ENCODE assay signal across 9 mouse cellular contexts in the genomic region with DNA sequence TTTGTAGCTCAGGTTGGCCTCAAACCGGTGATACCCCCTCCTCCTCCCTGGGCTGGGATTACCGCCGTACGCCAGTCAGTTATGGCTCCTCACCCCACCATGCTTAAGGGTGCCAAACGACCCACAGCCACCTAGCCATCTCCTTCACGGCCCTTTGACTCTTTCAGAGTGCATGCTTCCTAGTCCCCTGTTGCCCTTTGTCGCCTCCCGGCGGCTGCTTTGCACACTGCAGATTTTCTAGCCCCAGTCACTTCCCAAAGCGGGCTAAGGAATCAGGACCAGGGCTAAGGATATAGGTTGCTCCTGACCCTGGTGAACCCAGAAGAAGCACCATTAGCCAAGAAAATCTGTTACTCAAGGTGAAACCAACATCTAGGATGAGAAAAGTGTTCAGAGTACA. TPM values are rescaled to one million over a fixed set of nuclear protein-coding genes. Genes with fewer than 3 reads are reported as not detected.
A peak's percentile ranks its signal among the peaks of the same experiment; 100 is the strongest.
DNase-seq lines count a peak whose midpoint lies in the region; ATAC-seq and TF ChIP-seq lines count a peak whose summit lies in the region.
"Had no signal": no experiment of that assay in that cellular context is flagged by ENCODE, and none has a peak within 500 bp of the region (broad histone marks: within the 10 kb centered on the region; RNA-seq: fewer than 3 reads in every experiment).

No protein-coding gene starts in this region.

- no peaks in the 10 kb centered on the region for H3K27me3 ChIP-seq in heart, embryonic 10.5 days (ENCODE audit: insufficient read depth, poor library complexity, severe bottlenecking)
- no peaks in the 10 kb centered on the region for H3K27me3 ChIP-seq in embryonic facial prominence, embryonic 11.5 days (ENCODE audit: control insufficient read depth, insufficient read depth, low read length)
- no peaks in the 10 kb centered on the region for H3K27me3 ChIP-seq in midbrain, postnatal 0 days (ENCODE audit: insufficient read depth, low read length)
- H3K27me3 ChIP-seq: lung, embryonic 15.5 days had no signal

- no peaks in the 10 kb centered on the region for H3K9me3 ChIP-seq in heart, embryonic 10.5 days
- no peaks in the 10 kb centered on the region for H3K9me3 ChIP-seq in embryonic facial prominence, embryonic 11.5 days (replicated peaks; ENCODE audit: control insufficient read depth, low read length)
- no peaks in the 10 kb centered on the region for H3K9me3 ChIP-seq in midbrain, postnatal 0 days (ENCODE audit: low read length)
- H3K9me3 ChIP-seq: lung, embryonic 15.5 days had no signal

- no peak overlapping the region for H3K4me3 ChIP-seq in heart, embryonic 10.5 days
- H3K4me3 ChIP-seq in embryonic facial prominence, embryonic 11.5 days (ENCODE audit: low read depth, low read length) = no peak overlapping the region
- H3K4me3 ChIP-seq in midbrain, postnatal 0 days (ENCODE audit: low read depth, low read length) = no peak overlapping the region
- H3K4me3 ChIP-seq: lung, embryonic 15.5 days had no signal

- 41% methylated on average over 10 of the region's 10 CpGs for WGBS in heart, embryonic 10.5 days
- 17% methylated on average over 7 of the region's 10 CpGs for WGBS in embryonic facial prominence, embryonic 11.5 days
- 40% methylated on average over 10 of the region's 10 CpGs for WGBS in midbrain, postnatal 0 days

- H3K36me3 ChIP-seq in heart, embryonic 10.5 days = no peaks in the 10 kb centered on the region
- no peaks in the 10 kb centered on the region for H3K36me3 ChIP-seq in embryonic facial prominence, embryonic 11.5 days (replicated peaks; ENCODE audit: control insufficient read depth, insufficient read depth, low read depth, low read length)
- no peaks in the 10 kb centered on the region for H3K36me3 ChIP-seq in midbrain, postnatal 0 days (ENCODE audit: insufficient read depth, low read length)
- H3K36me3 ChIP-seq: lung, embryonic 15.5 days had no signal

- no peak for ATAC-seq in embryonic facial prominence, embryonic 11.5 days (replicated peaks; ENCODE audit: insufficient number of reproducible peaks, low FRiP score, low TSS enrichment, low read depth)
- no peak for ATAC-seq in midbrain, postnatal 0 days (ENCODE audit: low FRiP score)

- DNase-seq in heart, adult 8-10 months (ENCODE audit: low spot score) = peak; percentile 48
- DNase-seq in heart, embryonic 10.5 days (ENCODE audit: low spot score) = no peak
- peak; percentile 43 for DNase-seq in CD4-positive helper T cell, adult 2 months (ENCODE audit: low read depth, low spot score)
- DNase-seq in adrenal gland, postnatal 10 days = peak; percentile 89
- DNase-seq in embryonic facial prominence, embryonic 11.5 days (ENCODE audit: low spot score) = peak; percentile 39
- peak; percentile 83 for DNase-seq in kidney, postnatal 10 days
- no peak for DNase-seq in midbrain, postnatal 0 days (ENCODE audit: low spot score)
- DNase-seq in thymus, postnatal 14 days = peak; percentile 78

- H3K4me1 ChIP-seq in heart, embryonic 10.5 days = no peaks in the 10 kb centered on the region
- H3K4me1 ChIP-seq in embryonic facial prominence, embryonic 11.5 days (ENCODE audit: control insufficient read depth, insufficient read depth, low read length) = no peaks in the 10 kb centered on the region
- H3K4me1 ChIP-seq in midbrain, postnatal 0 days (ENCODE audit: insufficient read depth, low read length) = no peaks in the 10 kb centered on the region
- H3K4me1 ChIP-seq: lung, embryonic 15.5 days had no signal

- peak; percentile 64 for TF ChIP-seq CTCF in midbrain, postnatal 0 days (IDR thresholded peaks at IDR 0.05)

- H3K27ac ChIP-seq in heart, embryonic 10.5 days = no peak overlapping the region
- H3K27ac ChIP-seq in embryonic facial prominence, embryonic 11.5 days (replicated peaks; ENCODE audit: low read depth, low read length) = no peak overlapping the region
- H3K27ac ChIP-seq in midbrain, postnatal 0 days (ENCODE audit: low read depth, low read length) = no peak overlapping the region
- H3K27ac ChIP-seq: lung, embryonic 15.5 days had no signal

- H3K9ac ChIP-seq in embryonic facial prominence, embryonic 11.5 days (replicated peaks; ENCODE audit: low read length) = no peak overlapping the region
- no peak overlapping the region for H3K9ac ChIP-seq in midbrain, postnatal 0 days (replicated peaks; ENCODE audit: low read length, poor library complexity, severe bottlenecking)
- H3K9ac ChIP-seq: lung, embryonic 15.5 days had no signal

- H3K4me2 ChIP-seq in embryonic facial prominence, embryonic 11.5 days (ENCODE audit: low read depth, low read length) = no peak overlapping the region
- H3K4me2 ChIP-seq in midbrain, postnatal 0 days (ENCODE audit: low read depth, low read length, poor library complexity, severe bottlenecking) = no peak overlapping the region
- H3K4me2 ChIP-seq: lung, embryonic 15.5 days had no signal

RNA-seq across cellular contexts. Expression of gene Dyrk1b, which starts 34.9 kb away (rescaled TPM):
- total RNA-seq in heart, adult 8-10 months (2022) = 10 to 100 TPM; 24.0 to 34.6 (median 31.8) TPM
- 9.9 and 10.4 TPM in 2 replicates for polyA plus RNA-seq in heart, embryonic 10.5 days (2016; fragmentation: Nextera tagmentation; extraction: Ambion mirVana)
- 10 to 100 TPM; 35.6 to 48.1 TPM for total RNA-seq in adrenal gland, postnatal 10 days (2021)
- 14.1 and 14.3 TPM in 2 replicates for polyA plus RNA-seq in embryonic facial prominence, embryonic 11.5 days (2014; fragmentation: Nextera tagmentation; extraction: Ambion mirVana)
- total RNA-seq in midbrain, postnatal 0 days (2014; rRNA removed) = 28.8 and 33.3 TPM in 2 replicates
- polyA plus RNA-seq in midbrain, postnatal 0 days (2015; fragmentation: Nextera tagmentation; extraction: Ambion mirVana) = 8.0 TPM in 2 replicates

RNA-seq across cellular contexts. Expression of gene Fbl, which starts 44.6 kb away (rescaled TPM):
- 10 to 100 TPM; 31.1 to 33.6 (median 32.1) TPM for total RNA-seq in heart, adult 8-10 months (2022)
- 101 and 140 TPM in 2 replicates for polyA plus RNA-seq in heart, embryonic 10.5 days (2016; fragmentation: Nextera tagmentation; extraction: Ambion mirVana)
- total RNA-seq in adrenal gland, postnatal 10 days (2021) = 10 to 100 TPM; 84.3 to 96.3 TPM
- 40.5 and 46.6 TPM in 2 replicates for polyA plus RNA-seq in embryonic facial prominence, embryonic 11.5 days (2014; fragmentation: Nextera tagmentation; extraction: Ambion mirVana)
- 31.9 and 34.4 TPM in 2 replicates for total RNA-seq in midbrain, postnatal 0 days (2014; rRNA removed)
- 51.9 and 60.9 TPM in 2 replicates for polyA plus RNA-seq in midbrain, postnatal 0 days (2015; fragmentation: Nextera tagmentation; extraction: Ambion mirVana)

RNA-seq across cellular contexts. Expression of gene Eid2, which starts 53.5 kb away (rescaled TPM):
- 10 to 100 TPM; 11.8 to 14.4 (median 13.3) TPM for total RNA-seq in heart, adult 8-10 months (2022)
- 0.90 and 1.4 TPM in 2 replicates for polyA plus RNA-seq in heart, embryonic 10.5 days (2016; fragmentation: Nextera tagmentation; extraction: Ambion mirVana)
- total RNA-seq in adrenal gland, postnatal 10 days (2021) = 10 to 100 TPM; 22.8 to 34.9 TPM
- polyA plus RNA-seq in embryonic facial prominence, embryonic 11.5 days (2014; fragmentation: Nextera tagmentation; extraction: Ambion mirVana) = 10.4 and 19.9 TPM in 2 replicates
- 78.8 and 81.3 TPM in 2 replicates for total RNA-seq in midbrain, postnatal 0 days (2014; rRNA removed)
- 21.2 and 29.0 TPM in 2 replicates for polyA plus RNA-seq in midbrain, postnatal 0 days (2015; fragmentation: Nextera tagmentation; extraction: Ambion mirVana)

Comparison
In these comparisons a context has a peak if more than half of its experiments do, and no peak if none do; other contexts are left out.
1. DNase-seq: peak in heart, adult 8-10 months (single experiment), CD4-positive helper T cell, adult 2 months (single experiment), adrenal gland, postnatal 10 days (single experiment), embryonic facial prominence, embryonic 11.5 days (single experiment), kidney, postnatal 10 days (single experiment) and thymus, postnatal 14 days (single experiment); none in heart, embryonic 10.5 days (single experiment) and midbrain, postnatal 0 days (single experiment).